Mouse (Mus musculus): ENCODE data around the gene Kri1. TPM values are rescaled to one million over a fixed set of nuclear protein-coding genes. Genes with fewer than 3 reads are reported as not detected.
"Not testable (repeated sequence)": the region's sequence is repeated elsewhere in the genome, so short reads cannot be mapped to it uniquely, and the experiment has no call there.

Gene Kri1
- polyA plus RNA-seq, 1 experiment from 2014 or later = 15.9 TPM

GRCm38 (mm10) chr9:21227342-21227741 lies 60.4 kb downstream of the Kri1 start:
- no peak overlapping the region for H3K27ac ChIP-seq (ENCODE audit: low read depth, low read length)
- no peaks in the 10 kb centered on the region for H3K9me3 ChIP-seq (ENCODE audit: control insufficient read depth, low read length)
- no peaks in the 10 kb centered on the region; the same call in 1 of the 2 replicates for H3K4me1 ChIP-seq (replicated peaks; ENCODE audit: control insufficient read depth, insufficient read depth, low read length)
- peak; percentile 23; the same call in 1 of the 2 replicates for ATAC-seq (ENCODE audit: low FRiP score)
- WGBS = 20% methylated on average over 16 of the region's 16 CpGs
- peak overlapping the region; percentile 28 for H3K4me2 ChIP-seq (replicated peaks; ENCODE audit: low read depth, low read length)
- peak overlapping the region; percentile 31; the same call in 1 of the 2 replicates for H3K9ac ChIP-seq (ENCODE audit: low read depth, low read length)
- H3K27me3 ChIP-seq (ENCODE audit: control insufficient read depth, insufficient read depth, low read length) = no peaks in the 10 kb centered on the region
- peak; percentile 52 for DNase-seq (ENCODE audit: low spot score)
- 0 out of 2 replicates have a peak overlapping the region, but pooled peaks have one; percentile 10 for H3K4me3 ChIP-seq (ENCODE audit: low read depth, low read length)
- H3K36me3 ChIP-seq (ENCODE audit: control insufficient read depth, insufficient read depth, low read length) = no peaks in the 10 kb centered on the region

- peak overlapping the region; percentile 36 for H3K4me2 ChIP-seq (replicated peaks; ENCODE audit: low read depth, low read length)
- no peaks in the 10 kb centered on the region for H3K27me3 ChIP-seq (ENCODE audit: control insufficient read depth, insufficient read depth, low read length)
- ATAC-seq (ENCODE audit: low FRiP score) (no peak), DNase-seq (ENCODE audit: low spot score) (no peak)
- H3K9ac ChIP-seq (ENCODE audit: low read depth, low read length) = no peak overlapping the region; the same call in 1 of the 2 replicates
- peak overlapping the region; percentile 12; the same call in 1 of the 2 replicates for H3K4me3 ChIP-seq (ENCODE audit: low read depth, low read length)
- H3K9me3 ChIP-seq (ENCODE audit: control insufficient read depth, low read length) = no peaks in the 10 kb centered on the region
- H3K36me3 ChIP-seq (ENCODE audit: control insufficient read depth, insufficient read depth, low read length) = no peaks in the 10 kb centered on the region
- no peak overlapping the region for H3K27ac ChIP-seq (ENCODE audit: low read depth, low read length)
- H3K4me1 ChIP-seq (replicated peaks; ENCODE audit: control insufficient read depth, insufficient read depth, low read length) = no peaks in the 10 kb centered on the region; the same call in 1 of the 2 replicates
- 20% methylated on average over 7 of the region's 7 CpGs for WGBS
Measured at GRCm38 (mm10) chr9:21225415-21225758, 62.4 kb downstream of the Kri1 start.

GRCm38 (mm10) chr9:21224576-21225414 lies 63.0 kb downstream of the Kri1 start:
- Histone ChIP-seq H3K27ac (ENCODE audit: low read depth, low read length) (no peak overlapping the region), H3K4me2 (replicated peaks; ENCODE audit: low read depth, low read length) (peak overlapping the region; percentile 36), H3K27me3 (ENCODE audit: control insufficient read depth, insufficient read depth, low read length) (no peaks in the 10 kb centered on the region), H3K9me3 (ENCODE audit: control insufficient read depth, low read length) (no peaks in the 10 kb centered on the region), H3K9ac (ENCODE audit: low read depth, low read length) (no peak overlapping the region; the same call in 1 of the 2 replicates), H3K36me3 (ENCODE audit: control insufficient read depth, insufficient read depth, low read length) (no peaks in the 10 kb centered on the region), H3K4me1 (replicated peaks; ENCODE audit: control insufficient read depth, insufficient read depth, low read length) (no peaks in the 10 kb centered on the region; the same call in 1 of the 2 replicates), H3K4me3 (ENCODE audit: low read depth, low read length) (peak overlapping the region; percentile 12; the same call in 1 of the 2 replicates)
- DNase-seq (ENCODE audit: low spot score) (peak; percentile 55), ATAC-seq (ENCODE audit: low FRiP score) (no peak)
- WGBS = 27% methylated on average over 26 of the region's 26 CpGs

GRCm38 (mm10) chr9:21223906-21224305 lies 63.9 kb downstream of the Kri1 start:
- no peak for DNase-seq (ENCODE audit: low spot score)

GRCm38 (mm10) chr9:21223490-21223889 lies 64.3 kb downstream of the Kri1 start:
- H3K4me2 ChIP-seq (replicated peaks; ENCODE audit: low read depth, low read length); H3K9me3 ChIP-seq (ENCODE audit: control insufficient read depth, low read length); DNase-seq (ENCODE audit: low spot score); ATAC-seq (ENCODE audit: low FRiP score); H3K9ac ChIP-seq (ENCODE audit: low read depth, low read length); H3K27ac ChIP-seq (ENCODE audit: low read depth, low read length); H3K4me3 ChIP-seq (ENCODE audit: low read depth, low read length); H3K27me3 ChIP-seq (ENCODE audit: control insufficient read depth, insufficient read depth, low read length); H3K36me3 ChIP-seq (ENCODE audit: control insufficient read depth, insufficient read depth, low read length); H3K4me1 ChIP-seq (replicated peaks; ENCODE audit: control insufficient read depth, insufficient read depth, low read length): not testable (repeated sequence)
- 95% methylated on average over 1 of the region's 2 CpGs for WGBS

More at GRCm38 (mm10) chr9:21223906-21224305, 63.9 kb downstream of the Kri1 start:
- Histone ChIP-seq H3K36me3 (ENCODE audit: control insufficient read depth, insufficient read depth, low read length) (no peaks in the 10 kb centered on the region), H3K9ac (ENCODE audit: low read depth, low read length) (no peak overlapping the region), H3K9me3 (ENCODE audit: control insufficient read depth, low read length) (no peaks in the 10 kb centered on the region), H3K4me2 (replicated peaks; ENCODE audit: low read depth, low read length) (no peak overlapping the region), H3K4me1 (replicated peaks; ENCODE audit: control insufficient read depth, insufficient read depth, low read length) (no peaks in the 10 kb centered on the region; the same call in 1 of the 2 replicates), H3K27ac (ENCODE audit: low read depth, low read length) (no peak overlapping the region), H3K4me3 (ENCODE audit: low read depth, low read length) (no peak overlapping the region), H3K27me3 (ENCODE audit: control insufficient read depth, insufficient read depth, low read length) (no peaks in the 10 kb centered on the region)
- 93% methylated on average over 6 of the region's 6 CpGs for WGBS
- ATAC-seq (ENCODE audit: low FRiP score) = no peak

Other genes with a start within 250 kb of the Kri1 start
- 0.45 and 2.7 TPM in 2 replicates for gene Zglp1, start 220.9 kb downstream of the Kri1 start, polyA plus RNA-seq (2014; fragmentation: Nextera tagmentation; extraction: Ambion mirVana)
- 0.40 and 1.0 TPM in 2 replicates for gene Gm49373, start 214.9 kb downstream of the Kri1 start, polyA plus RNA-seq (2014; fragmentation: Nextera tagmentation; extraction: Ambion mirVana)
- gene Fdx1l, start 214.4 kb downstream of the Kri1 start, polyA plus RNA-seq (2014; fragmentation: Nextera tagmentation; extraction: Ambion mirVana) = 46.1 and 53.2 TPM in 2 replicates
- 2.0 and 2.3 TPM in 2 replicates for gene Gm38431, start 196.0 kb downstream of the Kri1 start, polyA plus RNA-seq (2014; fragmentation: Nextera tagmentation; extraction: Ambion mirVana)
- 60.2 and 60.7 TPM in 2 replicates for gene Raver1, start 196.0 kb downstream of the Kri1 start, polyA plus RNA-seq (2014; fragmentation: Nextera tagmentation; extraction: Ambion mirVana)
- 6.9 and 8.0 TPM in 2 replicates for gene Tyk2, start 156.7 kb downstream of the Kri1 start, polyA plus RNA-seq (2014; fragmentation: Nextera tagmentation; extraction: Ambion mirVana)
- gene Cdc37, start 138.0 kb downstream of the Kri1 start, polyA plus RNA-seq (2014; fragmentation: Nextera tagmentation; extraction: Ambion mirVana) = 306 and 307 TPM in 2 replicates
- 5.2 and 5.7 TPM in 2 replicates for gene Pde4a, start 122.3 kb downstream of the Kri1 start, polyA plus RNA-seq (2014; fragmentation: Nextera tagmentation; extraction: Ambion mirVana)
- 23.6 and 23.7 TPM in 2 replicates for gene Keap1, start 48.6 kb downstream of the Kri1 start, polyA plus RNA-seq (2014; fragmentation: Nextera tagmentation; extraction: Ambion mirVana)
- gene S1pr5, start 39.5 kb downstream of the Kri1 start, polyA plus RNA-seq (2014; fragmentation: Nextera tagmentation; extraction: Ambion mirVana) = 0.59 and 0.73 TPM in 2 replicates
- 45.3 and 50.6 TPM in 2 replicates for gene Atg4d, start 22.7 kb downstream of the Kri1 start, polyA plus RNA-seq (2014; fragmentation: Nextera tagmentation; extraction: Ambion mirVana)
- 80.3 and 83.2 TPM in 2 replicates for gene Cdkn2d, start 3.4 kb upstream of the Kri1 start, polyA plus RNA-seq (2014; fragmentation: Nextera tagmentation; extraction: Ambion mirVana)
- 3.4 and 5.0 TPM in 2 replicates for gene Ap1m2, start 24.4 kb upstream of the Kri1 start, polyA plus RNA-seq (2014; fragmentation: Nextera tagmentation; extraction: Ambion mirVana)
- 60.4 and 66.4 TPM in 2 replicates for gene Slc44a2, start 32.7 kb upstream of the Kri1 start, polyA plus RNA-seq (2014; fragmentation: Nextera tagmentation; extraction: Ambion mirVana)
- gene Ilf3, start 79.9 kb upstream of the Kri1 start, polyA plus RNA-seq (2014; fragmentation: Nextera tagmentation; extraction: Ambion mirVana) = 232 and 254 TPM in 2 replicates
- 47.5 and 48.9 TPM in 2 replicates for gene Qtrt1, start 123.9 kb upstream of the Kri1 start, polyA plus RNA-seq (2014; fragmentation: Nextera tagmentation; extraction: Ambion mirVana)
- gene Dnm2, start 136.9 kb upstream of the Kri1 start, polyA plus RNA-seq (2014; fragmentation: Nextera tagmentation; extraction: Ambion mirVana) = 59.2 and 64.8 TPM in 2 replicates
- 59.1 and 66.0 TPM in 2 replicates for gene Tmed1, start 222.3 kb upstream of the Kri1 start, polyA plus RNA-seq (2014; fragmentation: Nextera tagmentation; extraction: Ambion mirVana)
- gene AB124611, start 238.2 kb upstream of the Kri1 start, polyA plus RNA-seq (2014; fragmentation: Nextera tagmentation; extraction: Ambion mirVana) = 2.6 and 5.3 TPM in 2 replicates

Data from hindbrain, embryonic 11.5 days (tissue).